Mouse (Mus musculus) layer of hippocampus, postnatal 10 days (tissue): ENCODE measurements around the gene Dhtkd1. TPM values are rescaled to one million over a fixed set of nuclear protein-coding genes. Genes with fewer than 3 reads are reported as not detected.

ENCODE experiments used
- DNase-seq, 2 experiments: peaks; one replicate each; pipeline ENCODE4 v3.0.0; 2021; ENCODE audit warnings: low spot score in 2 of 2
- total RNA-seq, 2 experiments: library from RNA; stranded (reverse); gene quantifications; 2 replicates each; pipeline ENCODE4 v1.2.3; 2021

Dhtkd1 gene
- total RNA-seq, 2 experiments from 2014 or later, result 9.5 to 12.4 TPM

- DNase-seq, result no peak
These were observed 10.7 kb downstream of the Dhtkd1 start for GRCm38 (mm10) chr2:5931938-5932337.

DNA sequence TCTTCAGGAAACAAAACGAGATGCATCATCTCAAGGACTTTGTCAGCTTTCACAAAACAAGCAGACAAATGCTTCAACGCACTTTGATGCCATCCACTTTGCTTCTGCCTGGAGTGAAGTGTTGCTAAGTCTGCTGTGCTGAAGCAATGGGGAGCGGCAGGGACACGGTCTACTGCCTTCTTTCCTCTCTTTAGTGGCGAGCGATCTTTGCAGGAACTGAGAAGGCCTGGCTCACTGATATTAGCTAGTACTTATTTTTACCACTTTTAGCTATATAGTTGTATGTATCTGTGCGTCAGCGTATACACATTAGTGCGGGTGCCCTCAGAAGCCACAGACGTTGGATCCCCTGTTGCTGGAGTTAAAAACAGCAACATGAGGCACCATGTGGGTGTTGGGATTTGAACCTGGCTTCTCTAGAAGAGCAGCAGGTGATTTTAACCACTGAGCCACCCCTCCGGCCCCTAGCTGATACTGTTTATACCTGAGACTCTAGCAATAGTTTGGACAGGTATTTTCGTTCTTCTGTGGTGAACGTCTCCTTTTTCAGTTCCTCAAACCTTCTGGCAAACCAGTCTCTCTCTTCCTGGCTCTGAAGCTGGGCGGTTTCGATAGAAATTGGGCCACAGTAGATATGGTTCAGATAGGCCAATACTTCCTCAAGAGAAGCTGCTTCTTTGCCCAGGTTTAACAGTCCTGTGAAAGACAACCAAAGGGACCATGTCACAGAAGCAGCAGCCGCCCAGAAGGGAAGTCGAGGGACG, 12.1 kb downstream of the Dhtkd1 start:
- DNase-seq, result no peak

DNA sequence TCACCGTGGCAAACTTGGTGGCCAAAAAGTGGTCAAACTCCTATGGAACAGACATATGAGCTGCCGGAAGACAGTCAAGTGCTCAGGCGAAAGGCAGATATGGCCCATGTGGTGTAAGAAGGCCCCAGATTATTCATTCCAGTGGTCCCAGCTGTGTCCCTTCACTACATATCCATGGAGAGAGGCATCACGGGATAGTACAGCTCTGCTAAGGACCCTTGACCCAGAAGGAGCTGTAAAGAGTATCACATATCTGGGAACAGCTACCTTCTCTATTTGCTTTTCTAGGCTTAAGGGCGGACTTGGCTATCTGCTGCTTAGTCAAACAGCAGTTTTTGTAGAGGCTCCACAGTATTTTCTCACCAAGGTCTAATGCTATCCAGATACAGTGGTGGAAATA, 12.8 kb downstream of the Dhtkd1 start:
- DNase-seq, result no peak

GRCm38 (mm10) chr2:5927481-5927880, 15.1 kb downstream of the Dhtkd1 start:
- no peak for DNase-seq

GRCm38 (mm10) chr2:5923786-5924185, 18.8 kb downstream of the Dhtkd1 start:
- DNase-seq, result no peak

DNA sequence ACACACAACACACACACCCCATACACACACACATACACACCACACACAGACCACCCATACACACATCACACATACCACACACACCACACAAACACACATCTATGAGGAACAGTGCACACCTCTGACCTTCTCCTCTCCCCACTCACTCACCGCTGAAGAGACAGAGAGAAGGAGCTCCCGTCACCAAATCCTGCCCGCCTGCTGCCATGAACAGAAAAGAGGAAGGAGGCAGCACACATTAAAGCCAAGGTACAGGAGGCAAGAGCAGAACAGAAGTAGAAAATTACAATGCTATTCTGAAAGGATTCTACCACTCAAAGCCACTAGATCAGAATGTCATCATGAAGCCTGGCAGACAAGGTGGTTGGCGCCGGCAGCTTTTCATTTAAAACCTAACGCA, 19.8 kb downstream of the Dhtkd1 start:
- DNase-seq, result no peak

DNA sequence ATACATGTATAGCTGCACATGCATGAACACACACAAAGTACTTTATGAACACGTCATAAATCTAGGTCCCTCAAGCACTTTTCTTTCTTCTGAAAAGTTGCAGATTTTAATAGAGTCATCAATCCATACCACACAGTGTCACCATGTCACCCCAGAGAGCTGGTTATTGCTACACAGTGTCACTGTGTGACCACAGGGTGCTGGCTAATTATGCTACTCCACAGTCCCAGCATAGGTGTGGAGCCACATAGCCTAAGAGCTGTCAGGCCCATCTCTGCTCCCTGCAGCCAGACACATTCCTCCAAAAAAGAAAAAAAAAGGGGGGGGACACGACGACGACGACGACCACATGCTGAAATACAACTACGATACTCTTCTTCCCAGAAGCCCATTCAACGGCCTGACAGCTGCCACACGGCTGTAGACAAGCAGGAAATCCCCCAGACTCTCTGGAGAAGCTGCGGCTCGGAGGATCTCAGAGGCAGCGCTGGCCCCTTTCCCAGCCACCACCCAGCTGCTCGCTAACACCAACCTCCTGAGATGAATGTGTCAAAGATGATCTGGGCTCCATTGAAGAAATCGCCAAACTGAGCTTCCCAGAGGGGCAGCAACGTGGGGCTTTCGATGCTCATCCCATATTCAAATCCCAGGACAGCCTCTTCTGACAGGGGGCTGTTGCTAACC, 31.2 kb downstream of the Dhtkd1 start:
- peak; percentile 13 to 30 for DNase-seq

DNA sequence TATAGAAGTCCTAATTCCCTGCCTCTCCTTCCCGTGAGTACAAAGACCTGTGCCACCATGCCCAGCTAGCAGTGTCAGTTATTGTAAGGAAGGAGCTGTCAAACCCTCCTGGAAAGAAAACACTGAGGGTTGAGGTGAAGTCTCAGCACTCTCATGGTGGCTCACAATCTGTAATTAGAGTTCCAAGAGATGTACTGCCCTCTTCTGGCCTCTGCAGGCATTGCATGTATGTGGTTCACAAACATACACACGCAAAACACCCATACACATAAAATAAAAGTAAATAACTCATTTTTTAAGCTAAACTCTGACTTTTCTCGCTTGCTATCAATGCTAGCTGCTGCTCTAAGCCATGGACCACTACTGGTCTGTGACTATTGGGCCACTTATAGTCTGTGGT, 36.0 kb downstream of the Dhtkd1 start:
- DNase-seq, result peak; percentile 38

DNA sequence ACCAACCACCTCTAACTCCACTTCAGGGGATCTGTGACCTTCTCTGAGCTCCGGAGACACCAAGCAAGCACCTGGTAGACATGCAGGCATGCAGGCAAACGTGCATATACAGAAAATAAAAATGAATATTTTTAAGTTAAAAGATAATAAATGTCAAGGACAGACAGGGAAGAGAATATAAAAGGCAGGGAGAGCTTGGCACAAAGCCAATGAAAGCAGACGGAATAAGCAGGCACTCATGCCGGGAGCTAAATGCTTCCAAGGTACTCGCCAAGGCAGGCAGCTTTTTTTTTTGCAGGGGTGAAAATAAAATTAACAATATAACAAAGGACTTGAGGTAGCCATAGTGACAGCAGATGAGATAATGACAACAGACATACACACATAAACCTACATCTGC, 36.5 kb downstream of the Dhtkd1 start:
- peak; percentile 35 to 50 for DNase-seq

GRCm38 (mm10) chr2:5900145-5900544, 42.4 kb downstream of the Dhtkd1 start:
- DNase-seq, result peak; percentile 30 to 31

GRCm38 (mm10) chr2:5894843-5895570, 47.6 kb downstream of the Dhtkd1 start, which contains the start of gene Sec61a2:
Gene Sec61a2, minus strand, starts transcription at chr2:5895432.
- peak; percentile 100 for DNase-seq

DNA sequence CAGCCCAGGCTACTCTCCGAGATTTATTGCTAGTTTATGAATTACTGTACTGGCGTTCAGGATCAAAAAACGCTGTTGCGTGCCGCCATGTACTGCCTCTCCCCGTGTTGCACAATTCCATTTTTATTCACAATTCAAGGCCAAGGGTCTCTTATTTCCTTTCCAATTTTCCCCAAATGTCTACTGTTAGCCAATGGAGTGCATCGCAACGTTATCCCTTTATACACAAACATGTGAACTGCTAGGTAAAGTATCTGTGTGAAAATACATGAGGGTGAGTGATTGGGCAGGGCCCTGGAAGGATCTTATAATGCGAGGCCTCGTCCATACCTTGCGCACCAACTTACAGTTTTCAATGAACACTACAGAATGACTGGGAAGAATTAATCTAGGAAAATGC, 48.3 kb downstream of the Dhtkd1 start:
- no peak for DNase-seq

DNA sequence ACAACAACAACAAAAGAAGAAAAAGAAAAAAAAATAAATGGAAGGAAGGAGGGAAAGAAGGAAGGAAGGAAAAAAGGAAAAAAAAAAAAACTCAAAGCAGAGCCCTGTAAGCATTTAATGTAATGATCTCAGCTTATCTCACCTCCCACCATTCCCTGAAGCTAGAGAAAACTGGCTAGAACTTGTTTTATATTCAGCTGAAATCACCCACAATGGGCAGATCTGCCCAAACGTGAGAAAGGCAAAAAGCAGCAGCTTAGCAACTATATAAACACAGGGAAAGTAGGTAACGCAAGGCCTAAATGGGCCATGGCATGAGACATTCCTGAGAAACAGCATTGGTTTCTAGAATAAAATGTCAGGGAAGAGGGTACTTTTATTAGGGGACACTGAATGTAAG, 53.2 kb downstream of the Dhtkd1 start:
- DNase-seq, result no peak

- DNase-seq, result no peak
These were observed 53.7 kb downstream of the Dhtkd1 start for GRCm38 (mm10) chr2:5888865-5889264.

DNA sequence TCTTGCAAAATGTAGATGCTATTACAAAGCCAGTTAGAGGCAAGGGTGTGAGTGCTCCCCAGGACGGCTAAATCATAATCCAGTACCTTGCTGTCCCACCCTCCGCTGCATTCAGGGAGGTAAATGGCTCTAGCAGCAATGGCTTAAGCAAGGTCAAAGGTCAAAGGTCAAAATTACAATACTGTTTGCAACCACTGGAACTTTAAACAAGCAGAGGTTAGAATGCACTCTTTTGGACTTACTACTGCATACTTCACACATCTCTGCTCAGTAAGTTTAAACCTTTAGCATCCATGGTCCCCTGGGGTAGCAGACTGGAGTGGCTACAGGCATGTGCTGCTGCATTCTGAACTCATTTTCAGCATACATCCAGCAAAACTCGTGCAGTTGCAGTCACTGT, 65.1 kb downstream of the Dhtkd1 start:
- DNase-seq, result no peak

- DNase-seq, result no peak
These were observed 72.8 kb downstream of the Dhtkd1 start for GRCm38 (mm10) chr2:5869746-5870145.

GRCm38 (mm10) chr2:5867681-5868080, 74.9 kb downstream of the Dhtkd1 start:
- DNase-seq, result no peak

GRCm38 (mm10) chr2:5862834-5863233, 79.8 kb downstream of the Dhtkd1 start, which contains the start of gene Gm13199:
Gene Gm13199, minus strand, starts transcription at chr2:5862934.
- no peak for DNase-seq

- DNase-seq, result no peak
These were observed 90.7 kb downstream of the Dhtkd1 start for GRCm38 (mm10) chr2:5851866-5852265.

- DNase-seq, result no peak
These were observed 91.5 kb downstream of the Dhtkd1 start for GRCm38 (mm10) chr2:5851116-5851515.
